Mouse (Mus musculus) cerebellum, postnatal 25 days (tissue): Measurements from ENCODE around the gene Pkn1.

ENCODE experiments used
- DNase-seq, 2 experiments: peaks; one replicate each; pipeline ENCODE4 v3.0.0; 2021; ENCODE audit warnings: mixed read lengths in 2 of 2

Gene Pkn1

DNA sequence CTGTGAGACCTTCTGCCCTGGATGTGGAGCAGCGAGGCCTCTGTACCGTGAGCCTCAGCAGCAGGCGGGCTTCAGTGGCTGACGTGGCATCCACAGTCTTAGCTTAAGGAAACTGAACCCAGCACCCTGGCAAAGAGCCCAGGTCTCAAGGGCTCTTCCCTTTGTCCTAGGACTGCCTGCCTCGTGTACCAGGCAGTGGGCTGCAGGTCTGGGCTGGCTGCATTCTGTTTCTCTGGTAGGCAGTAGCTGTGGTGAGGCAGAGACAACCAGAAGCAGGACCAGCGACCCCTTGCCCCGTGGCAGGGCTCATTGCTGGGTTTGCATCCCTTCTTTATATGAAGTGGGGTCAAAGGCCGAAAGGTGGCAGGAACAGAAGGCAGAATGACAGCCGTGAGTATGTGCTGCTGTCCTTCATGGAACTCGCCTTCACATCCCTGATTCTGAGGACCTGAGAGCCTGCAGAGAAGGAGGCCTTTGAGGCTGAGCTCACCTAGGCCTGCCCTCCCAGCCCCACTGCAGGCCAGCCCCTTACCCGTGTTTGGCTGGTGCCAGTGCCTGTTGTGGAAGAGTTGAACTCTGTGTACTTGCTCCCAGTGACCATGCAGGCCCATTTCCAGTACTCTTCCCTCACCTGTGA is 24.6 kb upstream of the Pkn1 start:
- DNase-seq, result no peak

DNA sequence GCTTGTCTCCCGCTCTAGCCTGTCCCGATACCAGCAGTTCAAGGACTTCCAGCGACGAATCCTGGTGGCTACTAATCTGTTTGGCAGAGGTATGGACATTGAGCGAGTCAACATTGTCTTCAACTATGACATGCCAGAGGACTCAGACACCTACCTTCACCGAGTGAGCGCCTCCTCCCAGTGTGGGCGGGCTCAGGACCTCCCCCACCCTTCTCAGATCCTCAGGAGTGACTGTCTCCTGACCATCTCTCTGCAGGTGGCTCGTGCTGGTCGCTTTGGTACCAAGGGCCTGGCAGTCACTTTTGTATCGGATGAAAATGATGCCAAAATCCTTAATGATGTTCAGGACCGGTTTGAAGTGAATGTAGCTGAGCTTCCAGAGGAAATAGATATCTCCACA is 23.7 kb upstream of the Pkn1 start:
- DNase-seq, result no peak

DNA sequence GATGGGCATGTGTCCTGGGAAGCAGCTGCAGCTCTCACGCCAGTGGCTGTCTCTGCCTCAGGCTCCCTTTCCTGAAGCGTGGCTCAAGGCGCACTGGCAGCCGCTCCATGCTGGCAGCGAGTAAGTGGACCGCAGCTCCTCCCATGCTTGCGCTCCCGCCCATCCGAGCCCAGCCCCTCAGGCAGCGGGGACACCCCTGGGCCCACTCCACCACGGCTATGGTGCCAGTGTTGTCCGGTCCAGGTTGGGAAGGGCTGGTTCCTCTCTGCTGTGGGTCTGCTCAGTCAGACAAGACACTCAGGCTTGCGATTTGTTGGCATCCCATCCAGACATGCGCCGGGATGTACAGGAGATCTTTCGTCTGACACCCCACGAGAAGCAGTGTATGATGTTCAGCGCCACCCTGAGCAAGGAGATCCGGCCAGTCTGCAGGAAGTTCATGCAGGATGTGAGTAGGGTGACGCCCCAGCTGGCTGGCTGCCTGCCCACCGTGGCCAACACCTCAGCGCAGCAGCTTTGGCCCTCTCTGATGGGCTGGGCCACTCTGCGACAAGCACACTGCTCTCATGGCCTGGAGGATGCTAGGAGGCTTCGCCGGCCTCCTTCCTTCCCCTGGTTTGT is 22.5 kb upstream of the Pkn1 start:
- DNase-seq, result no peak

DNA sequence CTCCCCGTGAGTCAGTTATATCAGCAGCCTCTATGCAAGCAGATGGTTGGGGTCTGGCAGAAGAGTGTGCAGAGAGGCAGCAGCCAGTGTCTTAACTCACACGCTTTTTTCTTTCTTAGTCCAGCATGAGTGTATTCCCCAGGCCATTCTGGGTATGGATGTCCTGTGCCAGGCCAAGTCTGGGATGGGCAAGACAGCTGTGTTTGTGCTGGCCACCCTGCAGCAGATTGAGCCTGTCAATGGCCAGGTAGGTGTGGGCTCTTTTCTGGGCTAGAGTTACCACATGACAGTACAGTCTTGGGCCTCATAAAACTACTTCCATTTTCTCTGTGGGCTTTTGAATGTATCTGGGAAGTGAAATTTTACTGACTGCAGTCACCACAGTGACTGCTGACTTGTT is 20.7 kb upstream of the Pkn1 start:
- DNase-seq, result no peak

DNA sequence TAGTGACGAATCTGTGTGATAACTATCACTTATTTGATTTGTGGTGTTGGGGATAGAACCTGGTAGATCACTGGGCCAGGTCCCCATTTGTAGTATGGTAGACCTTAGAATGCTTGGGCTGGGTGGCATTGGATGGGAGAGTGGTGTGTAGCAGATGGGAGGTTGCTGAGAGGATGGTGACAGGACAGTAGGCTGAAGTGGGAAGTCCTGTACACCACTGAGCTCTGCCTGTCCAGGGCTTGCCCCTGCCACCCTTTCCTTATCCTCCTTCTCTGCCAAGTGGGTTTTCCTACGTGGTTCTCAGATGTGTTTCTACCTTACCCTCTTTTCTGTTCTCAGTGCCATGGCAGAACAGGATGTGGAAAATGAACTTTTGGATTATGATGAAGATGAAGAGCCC is 20.1 kb upstream of the Pkn1 start:
- DNase-seq, result no peak

DNA sequence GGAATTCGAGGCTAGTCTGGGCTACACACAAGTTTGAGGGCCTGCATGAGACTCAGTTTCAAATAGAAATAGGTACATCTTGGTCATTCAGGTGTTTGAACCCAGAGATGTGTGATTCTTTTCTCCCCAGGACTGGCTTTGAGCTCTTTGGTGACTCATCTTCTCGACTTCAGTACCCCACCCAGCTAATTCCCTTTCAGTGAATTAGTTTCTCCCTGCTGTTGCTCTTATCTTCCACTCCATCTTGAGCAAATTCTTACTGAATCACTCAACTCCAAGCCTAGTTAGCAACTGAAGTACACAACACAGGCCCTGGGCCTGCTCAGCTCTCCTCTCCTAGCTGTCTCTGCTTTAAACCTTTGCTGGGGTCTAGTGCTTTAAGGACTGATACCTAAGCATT is 17.6 kb upstream of the Pkn1 start:
- no peak for DNase-seq

DNA sequence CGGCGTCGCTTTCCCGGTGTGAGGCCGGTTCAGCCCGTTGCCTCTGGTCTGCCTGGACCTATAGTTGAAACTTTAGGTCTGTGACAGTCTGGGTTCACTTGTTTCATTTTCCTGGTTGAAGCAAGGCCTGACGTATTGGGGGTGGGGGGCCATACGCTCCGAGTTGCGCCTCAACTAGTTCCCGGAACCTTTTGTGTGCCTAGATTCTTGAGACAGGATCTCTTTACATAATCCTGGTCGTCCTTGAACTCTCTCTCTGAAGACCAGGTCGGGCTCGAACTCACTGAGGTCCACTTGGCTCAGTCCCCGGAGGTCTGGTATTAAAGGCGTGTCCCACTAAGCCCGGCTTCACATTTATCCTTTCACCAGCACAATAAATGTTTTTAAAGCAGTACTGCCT is 16.8 kb upstream of the Pkn1 start:
- no peak for DNase-seq

DNA sequence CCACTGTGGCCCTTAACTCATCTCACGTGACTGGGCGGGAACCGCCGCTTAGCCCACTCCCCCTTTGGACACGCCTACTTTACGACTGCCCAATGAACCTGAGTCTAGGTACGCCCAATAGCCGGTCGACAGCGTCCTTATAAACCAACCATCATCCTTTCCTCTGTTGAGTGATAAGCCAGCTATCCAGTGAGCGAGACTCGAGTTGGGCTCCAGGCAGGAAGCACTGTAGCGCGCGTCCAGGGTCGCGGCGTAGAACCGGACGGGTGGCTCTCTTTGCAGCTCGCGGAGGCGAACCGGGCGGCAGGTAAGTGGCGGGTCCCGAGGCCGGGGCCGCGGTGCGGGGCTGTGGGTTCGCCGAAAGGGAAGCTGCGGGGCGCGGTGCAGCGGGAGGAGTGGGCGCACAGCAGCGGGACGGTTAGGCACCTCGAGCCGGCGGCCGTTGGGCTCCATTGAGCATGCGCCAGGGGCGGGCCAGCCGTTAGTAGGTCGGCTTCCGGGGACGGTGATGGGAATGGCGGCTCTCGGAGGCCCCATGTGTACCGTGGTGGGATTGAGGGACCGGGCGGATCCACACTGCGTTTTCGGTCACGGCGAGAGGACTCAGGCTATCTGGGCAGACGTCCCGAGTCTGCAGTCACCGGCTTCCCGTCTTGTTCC is 16.2 kb upstream of the Pkn1 start, which contains the start of gene Ddx39:
Gene Ddx39, plus strand, starts transcription at position 147 of the 660 bp plus-strand sequence.
- peak; percentile 92 to 94 for DNase-seq

DNA sequence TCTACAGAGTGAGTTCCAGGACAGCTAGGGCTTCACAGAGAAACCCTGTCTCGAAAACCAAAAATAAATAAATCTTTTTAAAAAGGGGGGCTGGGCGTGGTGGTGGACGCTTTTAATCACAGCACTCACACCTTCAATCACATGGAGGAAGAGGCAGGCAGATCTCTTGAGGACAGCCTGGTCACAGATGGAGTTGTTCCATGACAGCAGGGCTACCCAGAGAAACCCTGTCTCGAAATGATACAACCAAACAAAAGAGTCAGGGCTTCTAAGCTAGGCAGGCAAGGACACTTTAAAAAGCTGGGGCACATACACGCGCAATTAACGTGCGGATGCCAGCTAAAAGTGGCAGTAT is 15.7 kb upstream of the Pkn1 start:
- DNase-seq, result no peak

DNA sequence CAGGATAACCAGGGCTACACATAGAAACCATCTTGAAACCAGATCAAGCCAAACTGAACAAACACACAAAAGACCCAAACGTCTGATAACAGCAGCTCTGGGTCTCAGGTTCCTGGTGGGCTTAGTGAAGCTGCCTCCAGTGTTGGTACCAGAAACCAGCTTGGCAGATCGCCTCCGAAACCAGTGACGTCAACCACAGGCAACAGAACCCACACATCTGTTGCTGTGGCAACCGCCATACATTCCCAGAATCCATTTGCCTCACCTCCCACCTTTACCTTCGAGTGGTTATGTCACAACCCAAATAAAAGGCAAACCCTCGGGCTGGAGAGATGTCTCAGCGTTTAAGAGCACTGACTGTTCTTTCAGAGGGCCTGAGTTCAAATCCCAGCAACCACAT is 8.6 kb upstream of the Pkn1 start:
- no peak for DNase-seq

DNA sequence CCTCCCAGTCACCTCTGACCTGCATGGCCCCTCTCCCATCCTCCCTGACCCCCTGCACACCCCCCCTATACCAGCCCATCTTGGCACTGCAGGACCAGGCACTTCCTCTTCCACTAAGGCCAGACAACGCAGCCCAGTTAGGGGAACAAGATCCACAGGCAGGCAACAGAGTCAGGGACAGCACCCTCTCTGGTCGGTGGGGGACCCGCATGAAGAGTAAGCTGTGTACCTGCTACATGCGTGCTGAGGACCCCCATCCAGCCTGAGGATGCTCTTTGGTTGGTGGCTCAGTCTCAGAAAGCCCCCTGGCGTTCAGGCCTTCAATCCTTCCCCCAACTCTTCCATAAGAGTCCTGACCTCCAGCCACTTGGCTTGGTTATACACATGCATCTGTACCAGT is 7.4 kb upstream of the Pkn1 start:
- no peak for DNase-seq

DNA sequence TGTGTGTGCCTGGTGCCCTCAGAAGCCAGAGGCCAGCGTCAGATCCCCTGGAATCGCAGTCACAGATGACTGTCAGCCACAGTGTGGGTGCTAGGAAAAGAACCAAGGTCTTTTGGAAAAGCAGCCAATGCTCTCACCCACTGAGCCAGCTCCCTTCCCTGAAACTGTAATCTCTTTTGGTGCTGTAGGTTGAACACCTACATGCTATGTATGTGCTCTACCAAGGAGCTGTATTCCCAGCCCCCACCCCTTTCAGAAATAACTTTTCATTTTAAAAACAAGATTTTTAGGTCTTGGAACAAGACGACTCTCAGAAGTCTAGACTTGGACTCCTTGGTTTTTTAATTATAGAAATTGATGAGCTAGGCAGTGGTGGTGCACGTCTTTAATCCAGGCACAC is 4.4 kb upstream of the Pkn1 start:
- DNase-seq, result no peak

DNA sequence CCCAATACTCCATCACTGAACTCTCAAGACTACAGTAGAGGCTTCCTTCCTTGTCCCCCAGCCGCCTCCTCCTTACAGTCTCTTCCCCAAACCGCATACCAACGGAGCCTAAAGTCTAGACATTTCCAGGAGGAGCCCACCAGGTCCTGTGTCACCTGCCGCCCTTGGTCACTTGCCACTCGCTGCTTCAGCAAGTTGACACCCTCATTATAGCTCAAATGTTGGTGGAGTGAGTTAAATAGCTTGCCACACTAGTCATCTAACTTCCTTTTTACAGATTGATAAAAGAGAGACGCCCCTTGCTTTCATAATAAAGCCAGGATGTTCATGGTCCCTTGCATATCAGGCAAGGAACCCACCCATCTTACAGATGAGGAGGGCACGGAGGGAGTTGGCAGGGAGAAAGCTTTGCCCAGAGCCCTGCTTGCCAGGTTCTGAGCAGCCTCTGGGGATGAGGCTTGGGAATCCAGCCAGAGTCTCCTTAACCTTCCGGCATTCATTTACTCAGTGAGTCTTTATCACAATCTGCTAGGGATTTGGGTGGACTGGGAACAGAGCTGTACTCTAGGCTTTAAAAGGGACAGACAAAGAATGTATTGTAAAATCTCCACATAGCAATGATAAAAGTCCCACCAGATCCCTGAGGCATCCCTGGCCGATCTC is 1.6 kb upstream of the Pkn1 start:
- DNase-seq, result no peak

DNA sequence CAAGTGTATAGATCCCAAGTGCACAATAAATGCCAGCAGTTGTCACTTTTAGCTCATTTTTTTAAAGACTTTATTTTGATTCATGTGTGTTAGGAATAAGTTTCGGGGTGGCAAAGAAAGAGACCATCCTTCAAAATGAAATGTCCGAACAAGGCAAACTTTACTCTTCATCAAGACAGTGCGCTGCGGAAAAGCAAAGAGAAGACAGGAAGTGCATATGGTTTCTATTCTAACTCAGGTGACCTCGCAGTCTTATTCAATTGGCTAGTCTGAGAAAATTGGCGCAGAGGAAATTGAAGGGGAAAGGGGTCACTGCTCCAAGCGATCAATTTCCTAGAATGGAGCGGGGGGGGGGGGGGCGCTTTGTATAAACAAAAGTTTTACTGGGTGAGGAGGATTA is 587 bp upstream of the Pkn1 start:
- no peak for DNase-seq

DNA sequence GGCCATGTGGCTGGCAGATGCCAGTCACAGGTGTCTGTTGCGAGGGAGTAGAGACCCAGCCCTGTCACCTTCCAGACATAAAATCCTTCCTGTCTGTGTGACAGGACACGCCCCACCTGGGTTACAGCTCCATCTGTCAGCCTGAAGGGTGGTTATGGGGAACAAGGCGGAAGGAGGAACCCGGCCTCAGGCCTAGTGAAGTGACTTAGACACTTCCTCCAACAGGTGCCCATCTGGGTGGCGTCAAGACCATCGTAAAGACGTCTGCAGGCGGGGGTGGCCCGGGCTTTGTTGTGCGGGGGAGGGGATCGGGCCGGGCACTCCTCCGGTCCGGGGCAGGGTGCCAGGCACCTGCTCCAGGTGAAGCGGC is 703 bp downstream of the Pkn1 start:
- DNase-seq, result peak; percentile 71 to 73

DNA sequence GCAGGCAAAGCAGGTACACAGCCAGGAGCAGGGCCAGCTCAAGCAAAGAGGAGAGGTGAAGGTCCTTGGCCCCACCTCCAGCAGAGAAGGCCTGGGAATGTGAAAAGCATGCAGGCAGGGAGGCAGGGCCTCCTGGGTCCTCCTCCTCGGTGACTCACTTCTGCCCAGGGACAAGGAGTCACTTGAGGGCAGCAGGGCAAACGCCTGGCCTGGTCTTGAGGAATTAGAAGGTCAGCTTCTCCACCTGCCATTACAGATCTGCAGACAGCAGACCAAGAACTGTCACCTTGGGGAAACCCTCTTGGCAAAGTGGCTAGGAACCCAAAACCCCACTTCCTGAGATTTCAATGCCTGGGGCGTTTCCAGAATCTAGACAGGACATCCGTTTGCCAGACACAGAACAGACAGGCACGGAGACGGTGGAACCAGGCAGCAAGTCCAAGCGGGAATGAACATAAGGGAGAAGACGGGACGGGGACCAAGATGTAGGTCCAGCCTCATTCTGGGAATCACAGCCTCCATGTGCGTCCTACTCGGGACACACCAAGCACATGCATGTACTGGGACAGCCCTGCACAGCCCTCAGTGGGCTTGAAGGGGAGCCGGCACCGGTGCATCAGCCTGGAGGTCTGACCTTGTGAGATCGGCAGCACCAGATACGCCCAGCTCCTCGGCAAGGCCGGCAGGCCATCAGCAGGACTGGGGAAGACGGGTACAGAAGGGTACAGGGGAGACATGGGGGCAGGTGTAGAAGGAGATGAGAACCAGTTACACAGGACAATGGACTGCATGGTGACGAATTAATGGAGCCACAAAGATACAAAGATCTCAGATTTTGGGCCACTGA is 1.4 kb downstream of the Pkn1 start:
- peak; percentile 27 to 34 for DNase-seq

DNA sequence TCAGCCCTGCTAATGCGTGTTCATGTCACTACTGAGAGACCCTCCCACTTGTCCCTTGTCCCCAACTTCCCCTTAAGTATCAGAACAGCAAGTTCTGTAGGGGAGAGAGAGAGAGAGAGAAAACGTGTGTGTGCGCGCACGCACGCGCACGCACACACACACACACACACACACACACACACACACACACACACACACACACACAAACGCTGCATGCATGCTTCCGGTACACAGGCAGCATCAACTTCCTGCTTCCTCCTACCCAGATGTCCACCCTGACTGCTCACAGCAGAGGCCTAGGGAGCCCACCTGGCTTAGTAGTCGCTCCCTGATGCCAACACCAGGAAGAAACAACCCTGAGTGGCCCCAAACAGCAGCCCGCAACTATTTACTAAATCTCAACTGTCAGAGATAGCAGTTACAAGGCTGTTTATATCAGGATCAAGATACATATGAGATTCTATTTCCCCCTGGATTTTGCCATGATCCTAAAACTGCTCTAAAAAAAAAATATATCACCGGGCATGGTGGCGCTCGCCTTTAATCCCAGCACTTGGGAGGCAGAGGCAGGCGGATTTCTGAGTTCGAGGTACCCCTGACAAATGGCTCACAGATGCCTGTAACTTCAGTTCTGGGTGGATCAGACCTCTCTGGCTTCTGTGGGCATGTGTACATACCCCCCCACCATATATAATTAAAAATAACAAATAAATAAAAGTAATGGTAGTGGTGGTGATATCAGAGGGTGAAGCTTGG is 3.5 kb downstream of the Pkn1 start:
- no peak for DNase-seq

DNA sequence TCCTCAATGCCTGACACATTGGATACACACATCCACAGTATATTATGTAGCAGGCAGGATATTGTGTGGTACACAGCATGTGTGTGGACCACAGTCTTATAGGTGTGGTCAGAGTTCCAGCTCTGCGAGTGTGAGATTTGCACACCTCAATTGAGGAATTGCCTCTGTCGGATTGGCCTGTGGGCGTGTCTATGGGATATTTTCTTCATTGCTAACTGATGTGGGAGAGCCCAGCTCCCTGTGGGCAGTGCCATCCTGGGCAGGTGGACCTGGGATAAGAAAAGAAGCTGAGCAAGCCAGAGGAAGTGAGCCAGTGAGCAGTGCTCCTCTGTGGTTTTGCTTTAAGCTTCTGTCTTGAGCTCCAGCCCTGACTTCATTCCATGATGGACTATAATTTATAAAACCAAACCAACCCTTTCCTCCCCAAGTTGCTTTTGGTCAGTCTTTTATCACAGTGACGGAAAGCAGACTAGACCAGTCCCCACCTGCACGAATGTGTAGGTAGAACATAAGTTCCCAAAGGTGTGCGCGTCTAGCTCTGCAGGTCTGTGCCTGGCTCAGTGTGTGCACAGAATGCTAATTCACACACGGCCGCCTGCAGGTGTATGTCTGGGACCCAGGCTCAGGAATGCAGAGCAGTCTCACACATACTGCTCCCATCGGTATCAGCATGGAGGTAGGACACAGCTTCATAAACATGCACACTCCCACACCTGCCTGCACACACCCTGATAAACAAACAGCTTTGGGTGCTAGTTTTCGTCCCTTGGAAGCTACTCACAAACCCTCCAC is 4.4 kb downstream of the Pkn1 start:
- no peak for DNase-seq

DNA sequence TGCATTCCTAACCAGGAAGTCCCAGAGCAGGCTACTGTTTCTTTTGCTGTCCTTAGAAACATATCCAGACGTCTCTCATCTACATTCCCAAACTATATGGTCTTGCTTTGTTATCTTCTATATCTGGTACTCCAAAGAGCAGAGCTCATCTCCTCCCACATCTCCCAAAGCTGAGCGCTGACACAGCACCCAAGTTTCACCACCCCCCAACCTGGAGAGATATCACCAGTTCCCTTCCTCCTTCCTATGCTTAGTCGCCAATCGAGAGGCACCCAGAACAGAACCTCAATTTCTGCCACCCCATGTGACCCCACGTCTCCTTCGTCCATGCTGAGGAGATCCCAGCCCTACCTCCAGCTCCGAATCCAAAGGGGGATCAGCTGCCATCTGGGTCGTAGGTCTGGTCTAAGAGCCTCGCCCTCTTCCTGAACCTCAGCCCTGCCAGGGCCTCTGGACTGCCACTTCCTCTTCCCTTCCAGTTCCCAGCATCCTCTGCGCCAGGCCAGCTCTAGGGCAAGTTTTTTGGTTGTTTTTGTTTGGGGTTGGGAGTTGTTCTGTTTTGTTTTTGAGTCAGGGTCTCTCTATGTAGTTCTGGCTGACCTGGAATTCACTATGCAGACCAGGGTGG is 5.3 kb downstream of the Pkn1 start:
- no peak for DNase-seq

DNA sequence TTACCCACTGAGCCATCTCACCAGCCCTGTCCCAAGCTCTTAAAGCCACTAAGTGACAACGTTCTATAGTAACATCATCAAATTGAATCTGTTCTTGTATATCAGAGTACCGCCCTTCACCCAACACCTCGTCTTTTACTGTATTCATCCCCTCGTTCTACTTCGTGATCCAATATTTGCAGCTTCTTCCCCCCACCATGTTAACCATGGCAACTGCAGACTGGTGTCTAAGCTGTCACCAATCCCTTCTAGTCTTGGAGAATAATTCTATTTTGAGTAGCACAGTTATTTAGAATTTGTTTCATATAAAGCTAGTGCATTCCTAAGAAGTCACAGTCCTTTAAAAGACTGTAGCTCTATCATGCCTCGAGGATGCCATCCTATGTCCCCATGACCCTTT is 9.7 kb downstream of the Pkn1 start:
- DNase-seq, result no peak

DNA sequence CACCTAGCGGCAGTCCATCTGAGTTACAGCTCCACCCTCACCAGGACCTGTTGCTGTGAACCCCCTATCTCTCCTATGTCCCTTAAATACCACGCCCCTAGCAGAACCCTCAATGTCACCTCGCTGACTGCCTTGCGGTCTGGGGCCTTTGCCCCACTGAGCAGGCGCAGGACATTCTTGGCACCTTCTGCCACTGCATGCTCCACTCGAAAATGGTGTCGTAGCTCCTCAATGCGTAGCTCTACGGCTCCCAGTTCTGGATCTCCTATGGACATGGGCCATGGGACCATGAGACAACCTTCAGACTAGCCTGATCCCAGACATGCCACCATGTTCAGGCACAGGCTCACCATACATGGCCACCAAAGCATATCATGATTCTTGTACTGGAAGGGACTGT is 14.5 kb downstream of the Pkn1 start:
- no peak for DNase-seq
